Mouse (Mus musculus) kidney, postnatal 10 days (tissue): ENCODE measurements at regions not wholly inside any gene's neighbourhood (a gene's known extent, or its start where the extent isn't known, plus 50 kb on each side); places are given as distances from the start of the nearest gene placed in this dataset.
"Not testable (repeated sequence)": the region's sequence is repeated elsewhere in the genome, so short reads cannot be mapped to it uniquely, and the experiment has no call there.

ENCODE experiments used
- DNase-seq: peaks from one replicate; pipeline ENCODE4 v3.0.0; 2021; ENCODE audit warnings: mixed read lengths

GRCm38 (mm10) chr13:13888847-13889246 lies 65.4 kb upstream of the B3galnt2 start:
- not testable (repeated sequence) for DNase-seq

- peak; percentile 96 for DNase-seq
Observed at GRCm38 (mm10) chr13:13889297-13890120, 64.8 kb upstream of the B3galnt2 start.

- not testable (repeated sequence) for DNase-seq
Observed at GRCm38 (mm10) chr13:13902186-13902585, 52.1 kb upstream of the B3galnt2 start.
